Mouse (Mus musculus) heart, embryonic 16.5 days (tissue): ENCODE measurements around the gene Gm49353. TPM values are rescaled to one million over a fixed set of nuclear protein-coding genes. Genes with fewer than 3 reads are reported as not detected.

Source experiments
- ATAC-seq: fragments of 200-750 bp; cut with Nextera tagmentation; replicated peaks from 2 replicates; pipeline ENCODE4 v1.8.0; 2017; ENCODE audit warnings: moderate number of reproducible peaks; ENCODE audit not compliant: insufficient read depth, low FRiP score; ENCODE audit errors: extremely low read depth
- H3K27ac ChIP-seq: fragments of 300-500 bp; sonication (generic); 2 replicates; pipeline ENCODE4 v1.5.1; 2014; ENCODE audit warnings: mild to moderate bottlenecking, low read length, control low read depth, moderate library complexity
- H3K27me3 ChIP-seq: fragments of 300-500 bp; sonication (generic); 2 replicates; pipeline ENCODE4 v1.6.1; 2014; ENCODE audit warnings: low read length, mixed read lengths; ENCODE audit not compliant: control insufficient read depth, insufficient read depth
- H3K36me3 ChIP-seq: fragments of 300-500 bp; sonication (generic); 2 replicates; pipeline ENCODE4 v1.6.1; 2014; ENCODE audit not compliant: control insufficient read depth, insufficient read depth
- H3K4me1 ChIP-seq: fragments of 300-500 bp; sonication (generic); 2 replicates; pipeline ENCODE4 v1.6.1; 2014; ENCODE audit warnings: low read length, mixed read lengths; ENCODE audit not compliant: control insufficient read depth, insufficient read depth
- H3K4me2 ChIP-seq: fragments of 300-500 bp; sonication (generic); 2 replicates; pipeline ENCODE4 v1.6.1; 2014; ENCODE audit warnings: low read depth, mild to moderate bottlenecking, control low read depth, low read length
- H3K4me3 ChIP-seq: fragments of 300-500 bp; sonication (generic); 2 replicates; pipeline ENCODE4 v1.5.1; 2014; ENCODE audit warnings: mild to moderate bottlenecking, control low read depth, low read length
- H3K9ac ChIP-seq: fragments of 300-500 bp; sonication (generic); 2 replicates; pipeline ENCODE4 v1.6.1; 2014; ENCODE audit warnings: low read length, control low read depth
- H3K9me3 ChIP-seq: fragments of 300-500 bp; sonication (generic); replicated peaks from 2 replicates; pipeline ENCODE4 v1.6.1; 2016; ENCODE audit warnings: low read length; ENCODE audit not compliant: control insufficient read depth
- WGBS: fragments of 180-500 bp; shearing (Covaris S2); extraction: QIAGEN DNeasy Blood & Tissue Kit; methylation state at CpG from one replicate; pipeline ENCODE4 v1.1.7; 2014; 5-methylcytosine and 5-hydroxymethylcytosine counted together
- polyA plus RNA-seq: library from polyadenylated mRNA; unstranded; fragments of >200 nt; fragmentation: Nextera tagmentation; extraction: Ambion mirVana; gene quantifications from 2 replicates; pipeline ENCODE4 v1.2.1, GENCODE M21; 2015

Gene Gm49353
- polyA plus RNA-seq, result not detected in 2 replicates

DNA sequence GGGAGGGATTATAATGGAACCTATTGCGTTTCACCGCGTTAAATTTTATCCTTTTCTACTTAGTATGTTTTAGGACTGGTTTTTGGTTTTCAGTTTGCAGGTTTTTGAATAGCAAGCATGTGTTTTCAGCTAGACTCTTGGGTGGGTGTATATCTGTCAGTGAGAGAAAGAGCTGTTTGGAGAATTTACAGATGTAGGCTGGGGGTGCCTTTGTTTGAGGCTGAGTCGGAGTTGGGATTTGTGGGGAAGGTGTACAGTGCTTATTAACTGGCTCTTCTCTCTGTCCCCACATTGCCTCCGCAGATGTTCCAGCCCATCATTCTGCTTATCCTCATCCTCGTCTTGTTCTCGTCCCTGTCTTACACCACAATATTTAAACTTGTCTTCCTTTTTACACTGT is at the start of gene Gm49353:
TSS of gene Gm49353 (plus strand) at position 313 of the 400 bp plus-strand sequence.
- no peak within 1 kb of the TSS for H3K9ac ChIP-seq
- 82% methylated on average over 7 of the region's 7 CpGs for WGBS
- no peak within 1 kb of the TSS for H3K27ac ChIP-seq
- no peaks in the 10 kb centered on the region for H3K36me3 ChIP-seq
- no peak within 1 kb of the TSS for H3K4me2 ChIP-seq
- no peak for ATAC-seq
- H3K9me3 ChIP-seq, result peaks cover 7% of the 10 kb centered on the region
- H3K27me3 ChIP-seq, result no peaks in the 10 kb centered on the region
- H3K4me1 ChIP-seq, result no peaks in the 10 kb centered on the region
- H3K4me3 ChIP-seq, result no peak within 1 kb of the TSS

DNA sequence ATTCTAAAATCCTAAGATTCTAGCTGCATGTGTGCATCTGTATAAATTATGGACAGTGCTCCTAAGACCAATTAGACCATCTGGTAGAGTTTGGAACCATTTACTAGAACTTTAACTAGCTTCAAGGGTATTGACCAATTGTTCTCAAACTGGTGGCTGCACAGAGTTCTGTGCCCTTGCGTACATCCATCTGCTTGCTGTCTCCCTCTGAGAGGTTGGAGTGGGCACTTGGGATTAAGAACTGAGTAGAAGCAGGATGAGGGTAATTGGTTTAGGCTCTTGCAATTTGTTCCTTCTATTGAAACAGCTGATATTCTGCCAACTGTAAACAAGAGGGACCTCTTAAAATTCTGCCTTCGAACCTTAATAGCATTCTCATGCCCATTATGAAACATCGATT is 43.5 kb upstream of the Gm49353 start:
- Histone ChIP-seq H3K27me3 (no peaks in the 10 kb centered on the region), H3K36me3 (no peaks in the 10 kb centered on the region), H3K9ac (no peak overlapping the region), H3K27ac (no peak overlapping the region), H3K4me1 (no peaks in the 10 kb centered on the region), H3K4me3 (no peak overlapping the region), H3K4me2 (no peak overlapping the region), H3K9me3 (no peaks in the 10 kb centered on the region)
- 77% methylated on average over 3 of the region's 3 CpGs for WGBS
- no peak for ATAC-seq

DNA sequence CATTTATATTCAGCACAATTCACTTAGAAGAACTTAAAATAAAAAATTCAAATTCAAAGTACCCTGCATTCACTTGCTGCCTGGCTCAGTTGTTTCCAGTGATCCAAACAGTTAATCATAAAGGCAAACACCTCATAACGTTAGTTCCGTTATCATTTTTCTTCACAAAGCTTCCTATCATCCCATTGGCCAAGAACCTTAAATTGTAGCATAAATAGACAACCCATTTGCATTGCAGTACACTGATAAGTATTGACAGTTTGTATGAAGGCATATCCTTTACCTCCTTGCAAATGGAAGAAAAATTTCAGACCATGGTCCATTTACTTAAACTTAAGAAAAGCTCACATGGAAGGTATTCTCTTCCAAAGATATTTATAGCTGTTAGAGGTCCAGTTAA is 37.1 kb upstream of the Gm49353 start:
- H3K36me3 ChIP-seq, result no peaks in the 10 kb centered on the region
- 72% methylated on average over 2 of the region's 2 CpGs for WGBS
- no peaks in the 10 kb centered on the region for H3K9me3 ChIP-seq
- no peak overlapping the region for H3K9ac ChIP-seq
- H3K4me1 ChIP-seq, result no peaks in the 10 kb centered on the region
- H3K27ac ChIP-seq, result no peak overlapping the region
- no peak for ATAC-seq
- H3K27me3 ChIP-seq, result no peaks in the 10 kb centered on the region
- no peak overlapping the region for H3K4me2 ChIP-seq
- H3K4me3 ChIP-seq, result no peak overlapping the region

DNA sequence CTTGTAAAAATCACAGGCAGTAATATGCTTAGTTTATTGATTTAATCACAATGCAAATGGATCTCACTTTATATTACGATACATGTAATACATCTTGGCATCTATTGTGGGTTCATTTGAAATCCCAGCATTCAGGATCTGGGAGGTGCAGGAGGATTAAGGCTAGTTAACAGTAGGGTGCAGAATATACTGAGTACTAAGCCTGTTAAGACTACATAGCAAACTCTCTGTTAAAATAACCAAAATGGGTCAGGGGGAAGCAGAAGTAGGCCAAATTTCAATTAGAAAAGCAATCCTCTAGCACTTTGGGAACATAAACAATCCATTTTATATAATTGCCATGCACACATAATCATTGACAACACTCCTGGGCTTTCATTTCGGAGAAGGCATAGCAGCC is 25.0 kb upstream of the Gm49353 start:
- no peaks in the 10 kb centered on the region for H3K9me3 ChIP-seq
- H3K9ac ChIP-seq, result no peak overlapping the region
- no peak overlapping the region for H3K27ac ChIP-seq
- ATAC-seq, result no peak
- H3K36me3 ChIP-seq, result no peaks in the 10 kb centered on the region
- H3K4me3 ChIP-seq, result no peak overlapping the region
- no peaks in the 10 kb centered on the region for H3K4me1 ChIP-seq
- no peak overlapping the region for H3K4me2 ChIP-seq
- 69% methylated on average over 2 of the region's 2 CpGs for WGBS
- H3K27me3 ChIP-seq, result no peaks in the 10 kb centered on the region

DNA sequence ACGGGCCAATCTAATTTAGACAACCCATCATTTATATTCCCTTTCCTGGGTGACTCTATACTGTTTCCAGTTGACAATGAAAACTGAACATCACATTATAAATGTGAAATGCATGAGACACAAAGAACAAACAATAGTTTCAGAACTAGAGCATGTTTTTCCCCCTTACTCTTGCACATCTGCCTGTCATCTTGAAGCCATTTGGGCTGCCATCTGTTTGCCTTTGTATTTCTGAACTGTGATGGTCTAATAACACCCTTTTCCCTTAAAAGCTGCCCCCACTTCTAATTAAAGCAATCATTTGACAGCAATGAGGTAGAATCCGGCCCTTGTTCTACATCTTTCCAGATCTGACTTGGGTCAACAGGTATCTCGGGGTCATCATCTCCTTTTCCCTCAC is 23.1 kb upstream of the Gm49353 start:
- Histone ChIP-seq H3K4me1 (no peaks in the 10 kb centered on the region), H3K9me3 (no peaks in the 10 kb centered on the region), H3K9ac (no peak overlapping the region), H3K27me3 (no peaks in the 10 kb centered on the region), H3K4me3 (no peak overlapping the region), H3K4me2 (no peak overlapping the region), H3K27ac (no peak overlapping the region), H3K36me3 (no peaks in the 10 kb centered on the region)
- no peak for ATAC-seq
- 79% methylated on average over 3 of the region's 3 CpGs for WGBS

DNA sequence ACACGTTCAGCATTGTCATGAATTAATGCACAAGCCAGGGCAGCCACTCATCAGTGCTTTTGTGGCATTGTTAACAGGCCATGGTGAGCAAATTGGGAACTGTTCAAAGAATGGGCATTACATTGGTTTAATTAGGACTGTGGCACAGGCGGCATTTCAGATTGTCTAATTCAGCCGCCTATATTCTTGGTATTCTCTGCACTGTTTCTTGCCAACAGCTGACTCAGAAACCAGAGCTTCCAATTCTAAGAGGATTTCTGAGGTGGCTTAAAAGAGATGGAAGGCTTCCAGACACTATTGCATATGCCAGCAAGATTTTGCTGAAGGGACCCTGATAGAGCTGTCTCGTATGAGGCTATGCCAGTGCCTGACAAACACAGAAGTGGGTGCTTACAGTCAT is 21.9 kb upstream of the Gm49353 start:
- Histone ChIP-seq H3K4me1 (no peaks in the 10 kb centered on the region), H3K4me3 (no peak overlapping the region), H3K9ac (no peak overlapping the region), H3K9me3 (no peaks in the 10 kb centered on the region), H3K36me3 (no peaks in the 10 kb centered on the region), H3K27me3 (no peaks in the 10 kb centered on the region), H3K27ac (no peak overlapping the region), H3K4me2 (no peak overlapping the region)
- 75% methylated on average over 4 of the region's 4 CpGs for WGBS
- no peak for ATAC-seq

DNA sequence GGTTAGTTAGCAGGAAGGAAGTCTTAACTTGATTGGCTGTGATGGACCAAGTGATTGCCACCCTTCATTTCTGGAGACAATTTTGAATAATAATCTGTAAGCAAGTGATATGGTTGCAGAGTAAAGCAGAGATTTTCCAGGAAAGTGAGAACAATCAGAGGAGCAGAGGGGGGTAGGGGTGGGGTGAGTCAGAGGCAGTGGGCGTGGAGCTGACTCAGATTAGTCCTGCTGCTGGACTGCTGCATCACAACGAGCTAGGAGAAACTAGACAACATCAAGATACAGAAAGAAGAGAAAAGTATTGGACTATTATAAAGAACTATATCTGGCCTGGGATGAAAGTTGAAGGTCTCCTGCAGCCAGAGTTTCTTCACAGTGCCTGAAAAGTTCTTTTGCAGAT is 20.8 kb upstream of the Gm49353 start:
- Histone ChIP-seq H3K4me3 (no peak overlapping the region), H3K27me3 (no peaks in the 10 kb centered on the region), H3K36me3 (no peaks in the 10 kb centered on the region), H3K9me3 (no peaks in the 10 kb centered on the region), H3K4me2 (no peak overlapping the region), H3K4me1 (no peaks in the 10 kb centered on the region), H3K27ac (no peak overlapping the region), H3K9ac (no peak overlapping the region)
- WGBS, result 35% methylated on average over 2 of the region's 2 CpGs
- ATAC-seq, result no peak

DNA sequence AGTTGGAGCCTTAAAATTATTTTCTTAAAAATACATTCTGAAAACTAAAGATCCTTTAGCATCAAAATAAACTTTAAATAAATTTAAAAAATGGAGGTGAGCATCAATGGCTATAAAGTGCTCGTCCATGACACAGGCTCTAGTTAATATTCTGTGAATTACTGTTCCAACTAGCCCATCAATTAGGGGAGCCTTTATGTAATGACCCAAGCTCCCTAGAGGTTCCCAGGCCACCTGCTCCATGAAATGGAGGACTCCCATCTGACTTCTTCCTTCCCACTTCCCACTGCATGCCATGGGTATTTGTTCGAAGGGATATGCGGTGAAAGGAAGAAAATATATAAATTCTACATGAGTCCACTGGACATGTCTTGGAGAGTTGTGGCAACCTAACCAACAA is 18.5 kb upstream of the Gm49353 start:
- Histone ChIP-seq H3K4me1 (no peaks in the 10 kb centered on the region), H3K9ac (no peak overlapping the region), H3K27ac (no peak overlapping the region), H3K36me3 (no peaks in the 10 kb centered on the region), H3K27me3 (no peaks in the 10 kb centered on the region), H3K9me3 (no peaks in the 10 kb centered on the region), H3K4me3 (no peak overlapping the region), H3K4me2 (no peak overlapping the region)
- WGBS, result 89% methylated on average over 3 of the region's 3 CpGs
- ATAC-seq, result no peak

DNA sequence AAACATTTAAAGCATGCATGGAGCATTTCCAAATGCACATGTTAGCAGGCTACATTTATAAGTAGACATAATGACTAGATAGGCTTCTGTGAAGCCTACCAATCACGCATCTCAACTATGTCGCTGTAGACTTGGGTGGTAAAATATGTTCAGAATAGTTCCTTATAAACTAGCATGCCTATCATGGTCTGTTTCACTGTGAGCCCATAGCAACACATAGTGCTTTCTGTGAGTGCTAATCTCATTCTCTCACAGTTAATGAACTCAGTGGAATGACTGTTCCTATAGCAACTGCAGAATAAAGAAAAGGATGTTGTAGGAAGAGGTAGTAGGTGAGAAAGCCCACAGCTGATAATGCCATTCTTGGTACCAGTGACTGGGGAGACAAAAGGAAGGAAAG is 17.7 kb upstream of the Gm49353 start:
- Histone ChIP-seq H3K4me2 (no peak overlapping the region), H3K36me3 (no peaks in the 10 kb centered on the region), H3K4me3 (no peak overlapping the region), H3K9me3 (no peaks in the 10 kb centered on the region), H3K4me1 (no peaks in the 10 kb centered on the region), H3K9ac (no peak overlapping the region), H3K27ac (no peak overlapping the region), H3K27me3 (no peaks in the 10 kb centered on the region)
- no peak for ATAC-seq
- 78% methylated on average over 2 of the region's 2 CpGs for WGBS

DNA sequence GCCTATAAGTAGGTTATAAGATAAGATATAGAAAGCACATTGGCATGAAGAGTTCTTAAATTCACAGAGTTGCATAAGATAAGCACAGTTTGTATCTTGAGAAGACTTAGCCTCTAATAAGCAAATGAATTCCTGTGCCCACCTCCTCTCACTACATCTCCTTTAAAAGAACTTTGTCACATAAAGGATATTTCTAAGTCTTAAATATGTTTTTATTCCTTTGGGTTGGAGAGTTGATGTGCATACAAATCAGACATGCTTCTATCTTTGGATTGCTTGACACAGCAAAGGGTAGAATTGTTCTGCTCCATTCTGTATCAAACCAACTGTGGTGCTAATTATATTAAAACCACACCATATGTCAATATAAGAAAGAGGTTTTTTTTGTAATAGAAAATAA is 5.0 kb upstream of the Gm49353 start:
- Histone ChIP-seq H3K27me3 (no peaks in the 10 kb centered on the region), H3K9ac (no peak overlapping the region), H3K36me3 (no peaks in the 10 kb centered on the region), H3K9me3 (peaks cover 7% of the 10 kb centered on the region), H3K4me2 (no peak overlapping the region), H3K27ac (no peak overlapping the region), H3K4me3 (no peak overlapping the region), H3K4me1 (no peaks in the 10 kb centered on the region)
- no peak for ATAC-seq
